Mouse (Mus musculus) macrophage (primary cell): ENCODE results near the gene Timm44. TPM values are rescaled to one million over a fixed set of nuclear protein-coding genes. Genes with fewer than 3 reads are reported as not detected.

Experiments
- H3K27ac ChIP-seq: fragments of 350-480 bp; formaldehyde crosslinking; 2 replicates; pipeline ENCODE4 v1.9.0; 2021
- H3K36me3 ChIP-seq: fragments of 350-480 bp; formaldehyde crosslinking; 2 replicates; pipeline ENCODE4 v1.9.0; 2021; ENCODE audit errors: inconsistent target
- H3K4me3 ChIP-seq: fragments of 350-480 bp; formaldehyde crosslinking; 2 replicates; pipeline ENCODE4 v1.9.0; 2021; ENCODE audit errors: inconsistent target
- H3K79me2 ChIP-seq: fragments of 350-480 bp; formaldehyde crosslinking; 2 replicates; pipeline ENCODE4 v1.9.0; 2021; ENCODE audit errors: inconsistent target
- WGBS: methylation state at CpG from one replicate; pipeline ENCODE4 v1.1.7; 2026; ENCODE audit warnings: inconsistent platforms; ENCODE audit not compliant: missing documents; 5-methylcytosine and 5-hydroxymethylcytosine counted together
- polyA plus RNA-seq: library from polyadenylated mRNA; stranded (reverse); fragments of 250-400 nt; gene quantifications from 3 replicates; pipeline ENCODE4 v1.2.4, GENCODE M21; 2018; ENCODE audit warnings: inconsistent platforms

Timm44 gene
- polyA plus RNA-seq, 1 experiment from 2014 or later: 47.7 TPM

DNA sequence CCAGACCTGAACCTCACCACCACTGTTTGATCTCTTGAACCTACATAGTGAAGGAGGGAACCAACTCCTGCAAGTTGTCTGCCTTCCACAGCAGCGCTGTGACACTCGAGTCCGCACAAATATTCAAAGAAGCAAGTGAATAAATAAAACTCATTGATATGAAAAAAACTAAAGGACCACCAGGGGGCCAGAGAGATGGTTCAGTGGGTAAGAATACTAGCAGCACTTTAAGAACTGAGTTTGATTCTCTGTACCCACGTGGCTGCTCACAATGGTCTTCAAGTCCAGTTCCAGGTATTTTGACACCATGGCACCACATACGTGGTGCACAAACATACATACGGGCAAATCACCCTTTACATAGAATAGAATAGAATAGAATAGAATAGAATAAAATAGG is 64.6 kb downstream of the Timm44 start:
- Histone ChIP-seq H3K79me2 (no peaks in the 10 kb centered on the region), H3K4me3 (no peak overlapping the region), H3K36me3 (no peaks in the 10 kb centered on the region), H3K27ac (no peak overlapping the region)
- WGBS: 78% methylated on average over 6 of the region's 6 CpGs

Other genes starting within 250 kb of the Timm44 start
- not detected in 3 replicates for gene Cd209f, start 170.1 kb downstream of the Timm44 start, polyA plus RNA-seq
- not detected in 3 replicates for gene Cd209g, start 141.8 kb downstream of the Timm44 start, polyA plus RNA-seq
- 6.2 to 7.8 TPM (median 7.6 TPM) in 3 replicates for gene Evi5l, start 109.3 kb downstream of the Timm44 start, polyA plus RNA-seq
- 0.03 TPM in 1 of 3 replicates, not detected in the others for gene Prr36, start 58.5 kb downstream of the Timm44 start, polyA plus RNA-seq
- not detected in 3 replicates for gene Lrrc8e, start 49.1 kb downstream of the Timm44 start, polyA plus RNA-seq
- gene Map2k7, start 37.2 kb downstream of the Timm44 start, polyA plus RNA-seq: 21.7 to 28.2 TPM (median 26.9 TPM) in 3 replicates
- gene Gm49320, start 37.0 kb downstream of the Timm44 start, polyA plus RNA-seq: 0.10 to 0.22 TPM in 2 of 3 replicates, not detected in the other
- gene Tgfbr3l, start 27.7 kb downstream of the Timm44 start, polyA plus RNA-seq: 0.36 to 1.4 TPM (median 0.42 TPM) in 3 replicates
- 8.9 to 16.2 TPM (median 13.4 TPM) in 3 replicates for gene Snapc2, start 22.8 kb downstream of the Timm44 start, polyA plus RNA-seq
- gene Ctxn1, start 16.6 kb downstream of the Timm44 start, polyA plus RNA-seq: not detected in 3 replicates
- 7.1 to 8.6 TPM (median 7.9 TPM) in 3 replicates for gene Ccl25, start 49.3 kb upstream of the Timm44 start, polyA plus RNA-seq
- 38.9 to 70.8 TPM (median 49.9 TPM) in 3 replicates for gene Elavl1, start 49.5 kb upstream of the Timm44 start, polyA plus RNA-seq
- gene Cers4, start 217.1 kb upstream of the Timm44 start, polyA plus RNA-seq: 0.17 to 1.8 TPM (median 0.42 TPM) in 3 replicates